Mouse (Mus musculus) heart, adult 9 months (tissue): Measurements from ENCODE around the gene Arhgef10l.

Source experiments
- DNase-seq, 2 experiments: peaks; one replicate each; pipeline ENCODE4 v3.0.0; 2022; ENCODE audit warnings: low spot score in 2 of 2

The Arhgef10l gene

GRCm38 (mm10) chr4:140525674-140526177 is 140.1 kb downstream of the Arhgef10l start:
- DNase-seq: no peak

DNA sequence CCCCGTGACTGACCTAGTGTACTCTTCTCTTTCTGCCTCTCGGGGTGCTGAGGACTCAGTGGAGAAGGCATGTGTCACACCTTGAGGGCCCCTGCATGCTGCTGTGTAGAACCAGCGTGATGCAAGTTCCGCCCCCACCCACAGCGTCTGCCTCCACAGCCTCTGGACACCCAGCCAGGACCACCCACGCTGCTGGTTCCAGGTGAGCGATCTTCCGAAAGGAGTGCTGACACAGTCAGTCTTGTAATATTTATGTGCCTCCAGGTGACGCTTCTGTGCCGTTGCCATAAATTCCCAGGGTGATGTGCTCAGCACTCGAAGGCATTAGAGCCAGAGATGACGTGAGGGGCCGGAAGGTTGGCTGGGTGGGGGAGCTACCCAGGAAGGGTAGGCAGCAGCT is 140.9 kb downstream of the Arhgef10l start:
- no peak for DNase-seq

GRCm38 (mm10) chr4:140522873-140523272 is 142.9 kb downstream of the Arhgef10l start:
- no peak for DNase-seq

DNA sequence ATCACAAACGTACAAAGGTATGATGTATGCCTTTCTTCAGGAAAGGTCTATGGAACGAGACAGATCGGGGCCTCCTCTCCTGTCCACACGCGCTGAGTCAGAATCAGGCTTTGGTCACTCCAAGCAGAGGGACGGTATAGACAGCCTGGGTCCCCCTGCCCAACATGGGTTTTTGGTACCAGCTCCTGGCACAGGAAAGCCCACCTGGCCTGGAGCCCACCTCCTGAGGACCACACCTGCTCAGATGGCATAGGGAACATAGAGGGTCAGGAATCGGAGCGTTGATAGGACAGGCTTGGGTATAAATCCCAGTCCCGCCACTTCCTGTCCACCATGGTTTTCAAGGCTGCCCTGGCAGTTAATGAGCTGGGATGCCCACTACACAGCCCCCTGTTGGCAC is 145.1 kb downstream of the Arhgef10l start:
- DNase-seq: no peak

DNA sequence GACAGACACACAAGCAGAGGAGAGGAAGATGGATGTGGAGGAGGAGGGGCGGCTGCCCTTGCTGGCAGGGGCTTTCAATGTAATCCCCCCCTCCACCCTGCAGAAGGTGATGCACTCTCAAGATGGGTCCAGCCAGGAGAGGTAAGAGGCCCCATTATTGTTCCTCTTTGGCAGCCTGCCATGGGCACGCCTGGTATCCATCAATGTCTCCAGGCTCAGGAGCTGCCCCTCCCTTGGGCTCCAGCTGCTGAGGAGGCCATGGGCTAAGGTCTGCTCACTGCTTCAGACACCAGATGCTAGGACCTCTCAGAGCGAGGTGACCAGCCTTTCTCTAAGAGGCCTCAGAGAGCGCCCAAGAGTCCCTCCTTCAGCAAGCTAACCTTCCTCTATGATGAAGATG is 152.0 kb downstream of the Arhgef10l start:
- no peak for DNase-seq

DNA sequence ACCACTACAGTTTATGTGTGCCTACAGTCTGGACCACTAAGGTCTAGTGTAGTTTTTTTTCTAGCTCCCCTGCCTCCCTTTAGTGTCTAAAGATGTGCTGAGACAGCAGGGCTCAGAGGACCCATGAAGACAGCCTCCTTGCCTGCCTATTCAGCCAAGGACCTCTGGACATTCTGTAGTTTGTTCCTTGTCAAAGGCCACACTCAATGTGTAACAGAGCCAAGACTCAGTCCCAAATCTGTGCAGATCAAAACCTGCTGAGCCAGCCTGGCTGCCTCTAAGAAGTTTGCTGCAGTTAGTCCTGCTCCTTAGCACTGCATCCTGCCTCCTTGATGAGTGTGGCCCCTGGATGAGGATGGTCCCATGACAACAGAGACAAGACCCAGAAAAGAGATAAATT is 156.0 kb downstream of the Arhgef10l start:
- no peak for DNase-seq

DNA sequence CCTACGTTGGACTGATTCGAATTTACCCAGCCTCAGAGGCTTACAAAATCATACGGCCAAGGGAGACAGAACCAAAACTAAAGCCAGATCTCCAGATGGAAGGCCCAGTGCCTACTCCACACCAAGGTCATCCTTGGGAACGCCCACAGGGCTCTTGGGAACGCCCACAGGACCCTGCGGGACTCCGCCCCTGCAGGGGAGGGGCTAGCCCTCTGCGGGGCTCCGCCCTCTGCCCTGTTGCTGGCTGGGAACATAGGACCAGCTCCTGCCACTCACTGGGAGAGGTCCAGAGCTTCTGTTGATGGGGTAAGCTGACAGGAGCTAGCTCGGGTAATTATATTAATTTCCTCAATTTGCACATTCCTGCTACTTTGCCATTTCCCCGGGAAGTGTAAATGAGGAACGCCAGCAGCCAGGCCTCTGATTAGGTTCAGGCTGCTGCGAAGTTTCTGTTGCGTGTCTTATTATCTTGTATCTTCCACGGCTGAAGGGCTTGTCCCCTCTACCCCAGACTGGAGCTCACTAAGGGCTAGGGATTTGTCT is 158.6 kb downstream of the Arhgef10l start:
- DNase-seq: no peak

- no peak for DNase-seq
Observed at GRCm38 (mm10) chr4:140505608-140506002, 160.2 kb downstream of the Arhgef10l start.

DNA sequence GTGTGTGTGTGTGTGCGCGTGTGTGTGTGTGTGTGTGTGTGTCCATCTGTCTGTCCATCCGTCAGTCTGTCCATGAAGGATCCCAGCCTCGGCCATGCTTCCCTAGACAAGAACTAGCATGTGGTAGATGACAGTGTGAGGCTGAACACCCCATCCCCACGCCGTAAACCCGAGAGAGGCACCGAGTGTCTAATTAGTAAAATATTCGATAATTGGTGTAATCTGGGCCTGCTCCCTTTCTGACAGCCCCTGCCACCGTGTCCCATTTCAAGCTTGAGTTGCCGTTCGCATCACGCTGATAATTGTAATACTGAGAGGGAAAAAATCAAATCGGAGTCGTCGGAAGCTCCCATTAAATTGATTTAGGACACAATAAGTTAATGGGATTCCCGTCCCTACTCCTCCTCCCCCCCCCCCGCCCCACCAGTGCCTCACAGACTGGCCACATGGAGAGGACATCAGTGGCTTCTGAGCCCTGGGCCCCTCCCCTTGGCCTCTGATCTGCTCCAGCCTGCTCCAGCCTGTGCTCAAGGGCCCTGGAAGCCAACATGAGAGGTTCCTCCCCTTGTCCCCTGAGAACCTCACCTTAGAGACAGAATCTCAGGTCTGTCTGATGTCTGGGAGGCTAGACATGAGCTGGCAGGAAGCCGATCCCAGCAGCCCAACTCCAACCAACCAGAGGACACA is 160.7 kb downstream of the Arhgef10l start:
- DNase-seq: no peak

DNA sequence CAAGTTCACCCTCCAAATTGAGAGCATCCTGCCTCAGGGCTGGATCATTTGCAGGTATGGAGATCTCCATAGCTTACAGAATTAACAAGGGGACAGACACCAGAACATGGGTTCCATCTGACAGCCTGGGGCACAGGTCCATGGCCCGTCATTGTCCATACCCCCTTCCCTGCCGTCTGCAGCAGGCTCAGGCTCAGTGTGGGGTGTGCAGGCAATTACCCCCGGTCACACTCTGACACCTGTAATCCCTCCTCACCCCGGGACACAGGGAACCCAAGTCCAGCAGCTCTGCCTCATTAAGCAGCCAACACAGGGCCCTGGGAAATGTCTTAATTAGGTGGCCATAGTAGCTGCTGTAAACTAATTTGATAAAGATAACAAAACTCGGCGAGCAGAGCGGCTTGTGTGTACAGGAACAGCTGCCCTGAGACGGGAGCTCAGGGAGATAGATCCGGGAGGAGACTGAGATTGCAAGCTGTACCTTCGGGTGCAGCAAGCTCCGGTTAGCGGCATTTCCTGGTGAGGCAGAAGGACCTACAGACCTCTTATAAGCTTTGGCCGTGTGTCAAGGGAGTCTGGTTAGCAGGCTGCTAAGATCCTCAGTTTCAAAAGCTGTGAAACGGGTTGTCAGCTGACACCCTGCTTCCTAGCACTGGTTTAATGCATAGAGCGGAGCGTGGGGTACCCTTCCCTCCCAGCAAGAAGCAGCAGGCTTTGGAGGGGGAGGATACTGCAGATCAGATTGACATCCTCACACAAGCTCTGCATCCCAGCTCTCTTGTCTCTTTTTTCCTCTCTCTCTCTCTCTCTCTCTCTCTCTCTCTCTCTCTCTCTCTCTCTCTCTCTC is 161.5 kb downstream of the Arhgef10l start:
- no peak for DNase-seq

DNA sequence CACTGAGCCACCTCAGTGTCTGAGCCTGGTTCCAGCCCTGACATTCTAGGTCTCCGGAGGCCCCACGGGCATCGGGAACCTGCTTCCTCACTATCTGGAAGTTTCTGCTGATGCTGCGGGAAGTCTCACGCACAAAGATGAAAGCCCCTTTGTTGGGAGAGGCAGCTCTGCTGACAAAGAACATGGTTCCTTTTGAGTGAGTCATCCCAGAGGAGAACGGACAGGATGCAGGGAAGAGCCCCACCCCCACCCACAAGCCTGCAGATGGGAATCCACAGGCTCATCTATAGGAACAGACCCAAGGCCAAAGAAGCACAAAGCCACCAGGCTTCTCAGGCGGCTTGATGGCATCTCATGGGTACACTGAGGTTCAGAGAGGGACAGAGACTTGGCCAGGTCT is 165.0 kb downstream of the Arhgef10l start:
- DNase-seq: no peak

GRCm38 (mm10) chr4:140499571-140499970 is 166.2 kb downstream of the Arhgef10l start:
- no peak for DNase-seq

DNA sequence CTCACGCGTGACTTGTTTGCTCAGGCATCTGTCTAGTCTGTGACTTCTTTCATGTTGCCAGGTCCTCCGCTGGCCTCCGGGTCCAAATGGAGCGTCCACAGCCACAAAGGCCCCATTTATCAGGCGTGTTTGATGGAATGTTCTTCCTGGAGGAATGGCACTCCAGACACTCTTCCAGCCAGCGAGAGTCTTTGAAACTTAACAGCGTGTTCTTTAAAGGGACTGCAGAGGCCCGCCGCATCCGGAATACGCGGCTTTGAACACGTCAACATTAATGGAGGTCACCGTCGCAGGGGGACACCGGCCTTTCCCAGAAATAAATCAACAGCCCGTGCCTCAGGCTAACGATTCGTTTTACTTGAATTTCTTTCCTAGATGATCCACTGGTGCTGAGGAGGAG is 168.6 kb downstream of the Arhgef10l start:
- DNase-seq: no peak

DNA sequence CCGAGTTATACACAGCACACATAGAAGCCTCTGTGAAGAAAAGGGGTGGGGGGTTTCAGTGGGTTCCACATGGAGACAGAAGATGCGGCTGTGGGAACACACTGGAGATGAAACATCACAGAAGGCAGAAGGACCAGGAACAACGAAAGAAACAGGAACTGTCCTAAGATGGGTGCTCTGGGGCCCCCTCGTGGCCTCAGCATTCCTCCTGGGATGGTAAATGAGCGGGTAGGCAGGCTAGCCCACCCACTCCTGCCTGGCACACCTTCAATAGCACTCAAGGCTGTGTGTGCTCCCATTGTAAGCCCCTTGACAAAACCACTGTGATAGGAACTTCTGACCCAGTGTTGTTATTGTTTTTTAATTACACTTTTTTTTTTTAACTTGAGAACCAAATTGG is 174.3 kb downstream of the Arhgef10l start:
- DNase-seq: no peak

GRCm38 (mm10) chr4:140485442-140485841 is 180.4 kb downstream of the Arhgef10l start:
- no peak for DNase-seq

- DNase-seq: no peak
Observed at GRCm38 (mm10) chr4:140483134-140483533, 182.7 kb downstream of the Arhgef10l start.

GRCm38 (mm10) chr4:140480369-140481067 is 185.3 kb downstream of the Arhgef10l start:
- no peak for DNase-seq

DNA sequence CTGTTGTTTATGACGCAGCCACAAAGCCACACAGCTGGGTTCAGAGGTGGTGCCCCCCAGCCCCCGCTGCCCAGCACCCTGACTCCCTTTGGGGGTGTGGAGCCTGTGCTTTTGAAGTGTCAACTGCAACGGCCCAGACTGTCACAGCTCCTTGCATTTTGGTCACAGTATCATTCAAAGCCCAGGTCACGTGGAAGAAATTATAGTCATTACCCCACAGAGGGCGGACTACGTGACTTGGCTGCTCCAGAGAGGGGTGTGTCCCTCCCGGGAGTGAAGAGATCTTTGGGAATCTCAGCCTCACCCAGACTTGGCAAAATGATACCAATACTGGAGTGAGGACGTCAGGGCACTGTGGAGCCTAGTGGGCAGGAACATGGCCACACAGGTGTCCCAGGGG is 190.6 kb downstream of the Arhgef10l start:
- no peak for DNase-seq

DNA sequence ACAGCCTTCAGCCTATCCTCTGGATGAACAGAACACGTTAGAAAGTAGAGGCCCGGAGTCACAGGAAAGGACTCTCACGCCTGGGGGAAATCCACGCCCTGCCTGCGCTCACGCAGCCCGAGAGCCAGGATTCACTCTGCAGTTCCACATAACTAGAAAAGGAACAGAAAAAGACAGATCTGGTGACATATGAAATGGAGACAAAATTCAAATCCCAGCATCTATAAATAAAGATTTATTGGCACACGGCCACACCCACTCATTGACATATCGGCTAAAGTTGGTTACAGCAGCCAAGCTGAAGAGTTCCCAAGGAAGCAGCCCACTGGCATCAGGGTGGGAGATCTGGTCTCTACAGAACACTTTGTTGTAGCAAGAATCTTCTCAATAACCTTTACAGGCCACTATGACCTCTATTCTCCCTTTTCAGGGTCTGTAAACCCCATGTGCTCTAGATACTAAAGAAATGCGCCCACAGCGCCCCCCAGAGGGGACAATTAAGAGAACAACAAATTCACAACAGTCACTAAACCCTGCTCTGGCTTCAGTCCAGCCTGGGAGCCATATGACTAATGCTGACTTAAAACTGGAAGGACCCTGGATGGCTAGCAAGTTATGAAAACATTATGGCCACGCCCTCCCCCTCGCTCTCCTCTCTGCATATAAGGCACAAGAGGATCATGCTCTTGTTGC is 195.9 kb downstream of the Arhgef10l start:
- DNase-seq: no peak

- DNase-seq: no peak
Observed at GRCm38 (mm10) chr4:140467254-140467791, 198.5 kb downstream of the Arhgef10l start.
